Mouse (Mus musculus): Measurements from ENCODE around the gene Gm20662.

DNA sequence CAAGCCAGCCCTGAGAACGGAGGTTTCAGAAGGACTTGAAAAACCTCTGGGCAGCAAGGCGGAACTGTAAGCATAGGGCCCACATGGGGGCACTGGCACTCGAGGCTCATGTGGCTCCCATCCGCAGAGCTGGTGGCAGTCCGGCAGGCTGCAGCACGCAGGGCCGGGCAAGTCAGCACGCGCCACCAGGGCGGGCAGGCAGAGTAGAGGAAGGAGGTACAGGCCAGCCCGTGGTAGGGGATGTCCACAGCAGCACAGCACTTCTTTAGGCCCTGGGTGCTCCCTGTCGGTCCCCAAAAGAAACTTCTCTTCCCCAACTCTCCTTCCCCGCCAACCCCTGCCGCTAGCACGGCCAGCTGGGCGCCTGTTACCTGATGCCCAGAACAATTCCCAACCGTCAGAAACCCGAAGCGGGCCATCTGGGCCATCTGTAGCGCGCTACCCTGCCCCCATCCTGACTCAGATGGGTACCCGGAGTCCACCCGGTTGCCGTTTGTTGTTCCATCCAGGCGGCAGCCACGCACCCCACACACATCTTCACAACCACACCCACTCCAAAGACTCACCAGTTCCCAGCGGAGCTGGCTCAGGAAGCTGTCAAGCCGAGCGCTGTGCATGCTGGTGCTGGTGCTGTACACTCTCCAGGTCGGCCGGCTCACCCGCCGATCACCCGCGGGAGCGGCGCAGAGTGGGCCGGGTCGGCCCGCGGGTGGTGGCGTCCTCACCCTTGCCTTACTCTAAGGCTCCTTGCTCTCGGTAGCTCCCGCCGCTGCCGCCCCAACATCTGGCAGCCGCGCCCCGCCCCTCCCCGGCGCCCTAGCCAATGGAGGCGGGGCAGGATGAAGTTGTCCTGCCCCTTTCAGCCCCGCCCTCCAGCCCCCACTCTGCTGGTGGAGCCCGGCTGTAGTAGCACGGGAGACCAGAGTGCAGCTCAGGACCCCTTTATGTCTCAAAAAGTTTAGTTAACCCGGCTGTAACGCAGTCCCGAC is 10.7 kb upstream of the Gm20662 start, which contains the start of gene Inka1:
- TF ChIP-seq TAL1 (IDR thresholded peaks at IDR 0.05; ENCODE audit: low read length) (no peak), GATA1 (IDR thresholded peaks at IDR 0.05; ENCODE audit: low read length) (no peak)

All from erythroblast, embryonic 14.5 days (primary cell).